ENCODE assay signal across 20 mouse cellular contexts in genomic region chr3:30255828-30256227, GRCm38 (mm10).
"Had no signal": no experiment of that assay in that cellular context is flagged by ENCODE, and none has a peak within 500 bp of the region (broad histone marks: within the 10 kb centered on the region; RNA-seq: fewer than 3 reads in every experiment).

No protein-coding gene starts in this region.

- H3K4me3 ChIP-seq: heart, embryonic 10.5 days; heart, embryonic 12.5 days; hindbrain, embryonic 12.5 days; hindbrain, embryonic 15.5 days; layer of hippocampus, adult 2 months; left cerebral cortex, adult 2 months; limb, embryonic 13.5 days; limb, embryonic 15.5 days; liver, embryonic 13.5 days; liver, embryonic 15.5 days had no signal

- H3K27me3 ChIP-seq: heart, embryonic 12.5 days; hindbrain, embryonic 12.5 days; hindbrain, embryonic 15.5 days; limb, embryonic 13.5 days; limb, embryonic 15.5 days; liver, embryonic 13.5 days; liver, embryonic 15.5 days had no signal

- DNase-seq: gastrocnemius, postnatal 14 days; gastrocnemius, postnatal 36 days; heart, adult 18-20 months; heart, postnatal 10 days; kidney, adult 18-20 months; kidney, adult 8-10 months; kidney, postnatal 10 days; kidney, postnatal 25 days; kidney, postnatal 4 days; liver, embryonic 13.5 days had no signal

- H3K9ac ChIP-seq: heart, embryonic 12.5 days; hindbrain, embryonic 12.5 days; hindbrain, embryonic 15.5 days; limb, embryonic 13.5 days; limb, embryonic 15.5 days; liver, embryonic 13.5 days; liver, embryonic 15.5 days had no signal

- H3K27ac ChIP-seq: heart, embryonic 10.5 days; hindbrain, embryonic 12.5 days; hindbrain, embryonic 15.5 days; hindbrain, postnatal 0 days; layer of hippocampus, adult 2 months; left cerebral cortex, adult 2 months; limb, embryonic 13.5 days; limb, embryonic 15.5 days; liver, embryonic 13.5 days; liver, embryonic 15.5 days had no signal

- H3K4me1 ChIP-seq: hindbrain, embryonic 15.5 days; liver, embryonic 13.5 days; liver, embryonic 15.5 days had no signal

- H3K36me3 ChIP-seq: heart, embryonic 10.5 days; heart, embryonic 12.5 days; hindbrain, embryonic 12.5 days; hindbrain, embryonic 15.5 days; limb, embryonic 13.5 days; limb, embryonic 15.5 days; liver, embryonic 13.5 days; liver, embryonic 15.5 days had no signal

- H3K4me2 ChIP-seq: heart, embryonic 12.5 days; hindbrain, embryonic 12.5 days; hindbrain, embryonic 15.5 days; limb, embryonic 13.5 days; limb, embryonic 15.5 days; liver, embryonic 13.5 days; liver, embryonic 15.5 days had no signal

- H3K9me3 ChIP-seq: heart, embryonic 10.5 days; heart, embryonic 12.5 days; hindbrain, embryonic 12.5 days; hindbrain, embryonic 15.5 days; limb, embryonic 13.5 days; limb, embryonic 15.5 days; liver, embryonic 13.5 days; liver, embryonic 15.5 days had no signal

- ATAC-seq: hindbrain, postnatal 0 days had no signal
